Mouse (Mus musculus) limb, embryonic 14.5 days (tissue): ENCODE results near the gene Atp5g1. TPM values are rescaled to one million over a fixed set of nuclear protein-coding genes. Genes with fewer than 3 reads are reported as not detected.
"Not testable (repeated sequence)": the region's sequence is repeated elsewhere in the genome, so short reads cannot be mapped to it uniquely, and the experiment has no call there.

ENCODE experiments used
- ATAC-seq: fragments of 200-750 bp; cut with Nextera tagmentation; 2 replicates; pipeline ENCODE4 v1.8.0; 2017; ENCODE audit warnings: low read depth, moderate number of reproducible peaks, moderate TSS enrichment; ENCODE audit not compliant: low FRiP score
- DNase-seq: peaks from one replicate; pipeline ENCODE4 v3.0.0-alpha.2; 2015; ENCODE audit warnings: low spot score
- H3K27ac ChIP-seq: fragments of 300-500 bp; sonication (generic); replicated peaks from 2 replicates; pipeline ENCODE4 v1.5.1; 2014; ENCODE audit warnings: low read depth, mild to moderate bottlenecking, low read length, moderate library complexity, mixed read lengths
- H3K27me3 ChIP-seq: fragments of 300-500 bp; sonication (generic); 2 replicates; pipeline ENCODE4 v1.6.1; 2014; ENCODE audit warnings: low read length, mixed read lengths; ENCODE audit not compliant: control insufficient read depth, insufficient read depth
- H3K36me3 ChIP-seq: fragments of 300-500 bp; sonication (generic); 2 replicates; pipeline ENCODE4 v1.6.1; 2014; ENCODE audit warnings: mild to moderate bottlenecking, low read length, moderate library complexity, mixed read lengths; ENCODE audit not compliant: control insufficient read depth, insufficient read depth
- H3K4me1 ChIP-seq: fragments of 300-500 bp; sonication (generic); 2 replicates; pipeline ENCODE4 v1.6.1; 2014; ENCODE audit warnings: antibody characterized with exemption, low read length, mixed read lengths; ENCODE audit not compliant: control insufficient read depth, insufficient read depth
- H3K4me2 ChIP-seq: fragments of 300-500 bp; sonication (generic); replicated peaks from 2 replicates; pipeline ENCODE4 v1.6.1; 2014; ENCODE audit warnings: low read depth, mild to moderate bottlenecking, low read length, moderate library complexity; ENCODE audit not compliant: severe bottlenecking
- H3K4me3 ChIP-seq: fragments of 300-500 bp; sonication (generic); replicated peaks from 2 replicates; pipeline ENCODE4 v1.5.1; 2014; ENCODE audit warnings: low read length
- H3K9ac ChIP-seq: fragments of 300-500 bp; sonication (generic); 2 replicates; pipeline ENCODE4 v1.6.1; 2014; ENCODE audit warnings: mild to moderate bottlenecking, low read depth, low read length, moderate library complexity; ENCODE audit not compliant: severe bottlenecking
- H3K9me3 ChIP-seq: fragments of 300-500 bp; sonication (generic); 2 replicates; pipeline ENCODE4 v1.6.1; 2016; ENCODE audit warnings: low read length; ENCODE audit not compliant: control insufficient read depth
- POLR2A ChIP-seq: fragments of 200-500 bp; IDR thresholded peaks from 2 replicates; pipeline ENCODE4 v1.8.0; 2012; ENCODE audit warnings: inconsistent platforms, mild to moderate bottlenecking, moderate library complexity, borderline replicate concordance; ENCODE audit not compliant: insufficient read depth, insufficient read length; ENCODE audit errors: extremely low read depth
- WGBS: fragments of 180-500 bp; shearing (Covaris S2); extraction: QIAGEN DNeasy Blood & Tissue Kit; methylation state at CpG from one replicate; pipeline ENCODE4 v1.1.7; 2014; 5-methylcytosine and 5-hydroxymethylcytosine counted together
- polyA plus RNA-seq, 2 experiments: library from polyadenylated mRNA; depleted of rRNA in 1 of 2; stranded (reverse) in 1 of 2; unstranded in 1 of 2; fragments of >200 nt; fragmentation: Nextera tagmentation in 1 of 2; extraction: Ambion mirVana in 1 of 2; gene quantifications; 2 replicates each; pipeline versions ENCODE4 v1.2.1 to v1.2.3; 2012 to 2014

Gene Atp5g1
- polyA plus RNA-seq, 2 experiments = 265 to 741 TPM

DNA sequence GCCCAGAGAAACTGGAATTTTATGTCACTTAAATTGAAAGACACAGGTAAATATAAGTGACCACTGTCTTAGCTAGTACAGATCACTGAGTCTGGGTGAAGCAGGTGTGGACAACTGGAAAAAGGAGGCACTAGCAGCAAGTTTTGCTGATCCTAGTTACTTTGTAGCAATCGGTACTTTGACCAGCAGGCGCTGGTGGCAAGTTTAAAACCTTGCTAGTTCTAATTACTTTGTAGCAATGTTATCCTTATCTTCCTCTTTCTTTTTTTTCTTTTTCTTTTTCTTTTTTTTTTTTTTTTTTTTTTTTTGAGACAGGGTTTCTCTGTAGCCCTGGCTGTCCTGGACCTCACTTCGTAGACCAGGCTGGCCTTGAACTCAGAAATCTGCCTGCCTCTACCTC lies 40.6 kb upstream of the Atp5g1 start:
- no peak overlapping the region for H3K4me3 ChIP-seq
- no peaks in the 10 kb centered on the region for H3K27me3 ChIP-seq
- no peak for DNase-seq
- H3K9ac ChIP-seq = no peak overlapping the region
- H3K27ac ChIP-seq = no peak overlapping the region
- WGBS = 81% methylated on average over 3 of the region's 3 CpGs
- no peak for TF ChIP-seq POLR2A
- no peaks in the 10 kb centered on the region for H3K4me1 ChIP-seq
- ATAC-seq = no peak
- no peak overlapping the region for H3K4me2 ChIP-seq
- H3K36me3 ChIP-seq = no peaks in the 10 kb centered on the region
- H3K9me3 ChIP-seq = no peaks in the 10 kb centered on the region

DNA sequence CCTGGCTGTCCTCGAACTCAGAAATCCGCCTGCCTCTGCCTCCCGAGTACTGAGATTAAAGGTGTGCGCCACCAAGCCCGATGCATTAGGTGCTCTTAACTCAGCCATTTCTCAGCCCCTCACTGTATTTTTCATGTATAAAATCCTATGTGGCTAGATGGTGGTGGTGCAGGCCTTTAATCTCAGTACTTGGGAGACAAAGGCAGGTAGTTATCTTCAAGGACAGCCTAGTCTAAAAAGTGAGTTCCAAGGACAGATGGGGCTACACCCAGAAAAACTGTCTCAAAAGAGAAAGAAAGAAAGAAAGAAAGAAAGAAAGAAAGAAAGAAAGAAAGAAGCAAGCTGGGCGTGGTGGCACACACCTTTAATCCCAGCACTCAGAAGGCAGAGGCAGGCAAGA lies 39.9 kb upstream of the Atp5g1 start:
- H3K27ac ChIP-seq = no peak overlapping the region
- no peak for TF ChIP-seq POLR2A
- WGBS = 85% methylated on average over 6 of the region's 6 CpGs
- no peaks in the 10 kb centered on the region for H3K9me3 ChIP-seq
- DNase-seq (no peak), ATAC-seq (no peak)
- H3K36me3 ChIP-seq = no peaks in the 10 kb centered on the region
- no peaks in the 10 kb centered on the region for H3K4me1 ChIP-seq
- H3K4me2 ChIP-seq = no peak overlapping the region
- H3K27me3 ChIP-seq = no peaks in the 10 kb centered on the region
- H3K9ac ChIP-seq = no peak overlapping the region
- H3K4me3 ChIP-seq = no peak overlapping the region

DNA sequence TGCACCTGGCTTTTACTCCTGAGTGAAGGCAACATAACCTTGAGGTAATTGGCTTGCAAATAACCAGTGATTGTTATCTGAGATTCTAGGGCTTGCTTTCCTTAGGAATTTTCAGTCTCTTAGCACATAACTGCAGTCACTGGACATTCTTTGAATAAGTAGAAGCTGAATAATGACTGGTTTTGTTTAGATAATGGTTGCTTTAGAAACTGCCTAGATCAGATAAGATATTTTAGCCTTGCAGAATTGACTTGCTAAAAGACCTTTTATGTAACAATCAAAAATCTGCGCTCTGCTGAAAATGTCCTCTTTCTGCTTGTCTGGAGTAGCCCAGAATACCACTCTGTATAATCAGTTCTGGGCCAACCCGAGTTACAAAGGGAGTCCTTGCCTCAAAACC lies 38.6 kb upstream of the Atp5g1 start:
- H3K9me3 ChIP-seq = no peaks in the 10 kb centered on the region
- DNase-seq (no peak), ATAC-seq (no peak)
- no peak overlapping the region for H3K4me3 ChIP-seq
- no peak overlapping the region for H3K9ac ChIP-seq
- no peaks in the 10 kb centered on the region for H3K27me3 ChIP-seq
- no peak overlapping the region for H3K4me2 ChIP-seq
- 74% methylated on average over 2 of the region's 2 CpGs for WGBS
- no peak for TF ChIP-seq POLR2A
- no peaks in the 10 kb centered on the region for H3K36me3 ChIP-seq
- H3K4me1 ChIP-seq = no peaks in the 10 kb centered on the region
- no peak overlapping the region for H3K27ac ChIP-seq

DNA sequence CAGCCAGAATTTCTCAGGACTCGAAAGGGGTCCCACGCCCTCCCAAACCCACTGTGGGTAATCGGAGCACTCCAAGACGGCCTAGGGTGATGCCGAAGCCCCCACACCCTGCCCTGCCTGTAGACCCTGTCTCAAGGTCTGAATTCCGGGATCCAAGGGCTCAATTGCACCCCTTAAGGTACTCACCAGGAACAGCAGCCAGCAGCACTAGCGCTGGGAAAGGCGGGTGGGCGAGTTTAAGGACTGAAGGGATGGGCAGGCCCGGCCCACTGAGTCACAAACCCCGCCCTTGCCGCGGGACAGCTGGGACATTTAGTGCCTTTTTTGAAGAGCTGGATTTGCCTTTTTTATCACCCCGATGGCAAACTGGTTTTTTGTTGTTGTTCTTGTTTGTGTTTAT lies 36.3 kb upstream of the Atp5g1 start, which contains the start of gene Calcoco2:
Calcoco2 (minus strand) TSS at position 214 of the 400 bp plus-strand sequence.
- ATAC-seq (no peak), DNase-seq (no peak)
- no peak for TF ChIP-seq POLR2A
- H3K9ac ChIP-seq = no peak within 1 kb of the TSS
- no peak within 1 kb of the TSS for H3K4me3 ChIP-seq
- H3K36me3 ChIP-seq = no peaks in the 10 kb centered on the region
- H3K9me3 ChIP-seq = no peaks in the 10 kb centered on the region
- H3K4me2 ChIP-seq = no peak within 1 kb of the TSS
- H3K27me3 ChIP-seq = no peaks in the 10 kb centered on the region
- WGBS = 39% methylated on average over 14 of the region's 14 CpGs
- no peaks in the 10 kb centered on the region for H3K4me1 ChIP-seq
- H3K27ac ChIP-seq = no peak within 1 kb of the TSS

GRCm38 (mm10) chr11:96110950-96111349 lies 35.5 kb upstream of the Atp5g1 start:
- not testable (repeated sequence) for ATAC-seq, H3K27me3 ChIP-seq, H3K27ac ChIP-seq, H3K36me3 ChIP-seq, H3K4me1 ChIP-seq, H3K4me3 ChIP-seq, H3K4me2 ChIP-seq, H3K9me3 ChIP-seq, H3K9ac ChIP-seq, DNase-seq
- WGBS = 60% methylated on average over 2 of the region's 2 CpGs

GRCm38 (mm10) chr11:96108376-96108775 lies 32.9 kb upstream of the Atp5g1 start:
- Histone ChIP-seq H3K4me3 (no peak overlapping the region), H3K9me3 (no peaks in the 10 kb centered on the region), H3K36me3 (no peaks in the 10 kb centered on the region), H3K27me3 (no peaks in the 10 kb centered on the region), H3K27ac (no peak overlapping the region), H3K4me1 (no peaks in the 10 kb centered on the region), H3K4me2 (no peak overlapping the region), H3K9ac (no peak overlapping the region)
- DNase-seq (peak; percentile 55), ATAC-seq (no peak)
- WGBS = 46% methylated on average over 1 of the region's 1 CpGs
- no peak for TF ChIP-seq POLR2A
